Mouse (Mus musculus): Measurements from ENCODE around the gene Epb41l1. TPM values are rescaled to one million over a fixed set of nuclear protein-coding genes. Genes with fewer than 3 reads are reported as not detected.

The Epb41l1 gene
- polyA plus RNA-seq, 1 experiment: 4.9 TPM

DNA sequence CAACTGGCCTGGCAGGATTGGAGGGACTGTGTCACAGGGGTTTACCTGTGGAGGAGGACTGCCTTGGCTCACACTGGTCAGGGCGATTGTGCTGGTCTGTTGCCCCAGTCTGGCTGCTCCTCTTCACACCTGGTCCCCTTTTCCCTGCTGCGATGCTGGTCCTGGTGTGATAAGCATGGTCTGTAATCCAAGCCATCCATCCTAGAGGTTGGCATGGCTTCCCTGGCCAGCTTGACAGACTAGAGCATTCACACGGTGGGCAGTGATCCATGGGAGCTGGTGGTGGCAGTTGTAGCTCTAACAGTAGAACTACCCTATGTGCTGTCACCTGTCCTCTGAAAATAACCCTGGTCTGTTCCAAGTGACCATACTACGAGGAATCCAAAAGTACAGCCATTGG lies 43.7 kb downstream of the Epb41l1 start:
- WGBS: 93% methylated on average over 4 of the region's 4 CpGs
- H3K4me3 ChIP-seq (ENCODE audit: control insufficient read depth, insufficient read depth, low read length): no peak overlapping the region

DNA sequence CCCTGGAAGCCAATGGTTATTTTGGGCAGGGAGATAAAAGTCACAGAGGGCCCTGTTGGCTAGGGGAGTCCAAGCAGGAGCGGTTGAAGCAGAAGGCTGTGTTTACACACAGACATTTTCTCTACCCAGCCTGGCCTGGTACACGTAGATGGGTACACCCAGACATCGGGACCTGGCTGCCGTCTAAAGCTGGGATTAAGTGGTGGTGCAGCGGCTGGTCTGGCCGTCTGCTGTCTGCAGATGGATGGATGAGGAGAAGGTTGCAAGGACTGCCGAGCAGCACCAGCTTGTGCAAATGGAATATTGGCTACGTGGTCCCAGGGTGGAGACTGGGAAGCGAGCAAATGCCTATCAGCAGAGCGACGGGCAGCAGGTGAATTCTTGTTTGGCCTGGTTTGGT lies 46.8 kb downstream of the Epb41l1 start:
- H3K36me3 ChIP-seq (ENCODE audit: control insufficient read depth, insufficient read depth, low read length): no peaks in the 10 kb centered on the region
- DNase-seq: no peak
- no peak for TF ChIP-seq CTCF (IDR thresholded peaks at IDR 0.05; ENCODE audit: borderline replicate concordance, control insufficient read depth, extremely low read depth, insufficient read depth, low read length, poor library complexity)
- TF ChIP-seq POLR2A (IDR thresholded peaks at IDR 0.05; ENCODE audit: control insufficient read depth, extremely low read depth, insufficient read depth, low read length, poor library complexity): no peak
- 97% methylated on average over 11 of the region's 11 CpGs for WGBS
- no peaks in the 10 kb centered on the region for H3K27me3 ChIP-seq (ENCODE audit: control insufficient read depth, insufficient read depth, low read length)
- H3K4me3 ChIP-seq (ENCODE audit: control insufficient read depth, insufficient read depth, low read length): no peak overlapping the region
- H3K27ac ChIP-seq (ENCODE audit: control insufficient read depth, insufficient read depth, low read length): no peak overlapping the region
- peaks cover 7% of the 10 kb centered on the region for H3K4me1 ChIP-seq (replicated peaks; ENCODE audit: control insufficient read depth, insufficient read depth, low read length)

More for the DNA sequence above, 43.7 kb downstream of the Epb41l1 start:
- H3K36me3 ChIP-seq (ENCODE audit: control insufficient read depth, insufficient read depth, low read length): no peaks in the 10 kb centered on the region
- no peaks in the 10 kb centered on the region for H3K27me3 ChIP-seq (ENCODE audit: control insufficient read depth, insufficient read depth, low read length)
- no peak for DNase-seq
- H3K27ac ChIP-seq (ENCODE audit: control insufficient read depth, insufficient read depth, low read length): no peak overlapping the region
- peaks cover 7% of the 10 kb centered on the region for H3K4me1 ChIP-seq (replicated peaks; ENCODE audit: control insufficient read depth, insufficient read depth, low read length)
- no peak for TF ChIP-seq POLR2A (IDR thresholded peaks at IDR 0.05; ENCODE audit: control insufficient read depth, extremely low read depth, insufficient read depth, low read length, poor library complexity)
- TF ChIP-seq CTCF (IDR thresholded peaks at IDR 0.05; ENCODE audit: borderline replicate concordance, control insufficient read depth, extremely low read depth, insufficient read depth, low read length, poor library complexity): no peak

DNA sequence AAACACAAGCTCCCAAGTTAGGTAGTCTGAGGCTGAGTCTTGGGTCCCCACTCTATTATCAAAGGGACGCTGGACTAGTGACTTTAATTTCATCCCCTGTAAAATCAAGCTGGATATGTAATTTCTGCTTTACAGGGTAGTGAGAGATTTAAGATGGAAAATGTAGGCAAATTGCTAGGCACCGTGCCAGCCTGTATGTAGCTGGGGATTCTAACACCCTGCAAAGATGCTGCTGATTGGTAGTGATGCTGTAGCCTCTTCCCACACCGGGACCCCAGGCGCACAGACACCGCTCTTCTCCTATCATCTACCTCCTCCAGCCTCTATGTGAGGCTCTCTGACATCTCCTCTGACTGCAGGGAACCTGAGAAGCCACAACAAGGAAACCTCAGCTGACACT lies 48.2 kb downstream of the Epb41l1 start:
- Histone ChIP-seq H3K4me3 (ENCODE audit: control insufficient read depth, insufficient read depth, low read length) (no peak overlapping the region), H3K36me3 (ENCODE audit: control insufficient read depth, insufficient read depth, low read length) (no peaks in the 10 kb centered on the region), H3K27me3 (ENCODE audit: control insufficient read depth, insufficient read depth, low read length) (no peaks in the 10 kb centered on the region), H3K27ac (ENCODE audit: control insufficient read depth, insufficient read depth, low read length) (no peak overlapping the region), H3K4me1 (replicated peaks; ENCODE audit: control insufficient read depth, insufficient read depth, low read length) (peaks cover 7% of the 10 kb centered on the region)
- DNase-seq: no peak
- TF ChIP-seq CTCF (IDR thresholded peaks at IDR 0.05; ENCODE audit: borderline replicate concordance, control insufficient read depth, extremely low read depth, insufficient read depth, low read length, poor library complexity) (no peak), POLR2A (IDR thresholded peaks at IDR 0.05; ENCODE audit: control insufficient read depth, extremely low read depth, insufficient read depth, low read length, poor library complexity) (no peak)
- 93% methylated on average over 5 of the region's 5 CpGs for WGBS

DNA sequence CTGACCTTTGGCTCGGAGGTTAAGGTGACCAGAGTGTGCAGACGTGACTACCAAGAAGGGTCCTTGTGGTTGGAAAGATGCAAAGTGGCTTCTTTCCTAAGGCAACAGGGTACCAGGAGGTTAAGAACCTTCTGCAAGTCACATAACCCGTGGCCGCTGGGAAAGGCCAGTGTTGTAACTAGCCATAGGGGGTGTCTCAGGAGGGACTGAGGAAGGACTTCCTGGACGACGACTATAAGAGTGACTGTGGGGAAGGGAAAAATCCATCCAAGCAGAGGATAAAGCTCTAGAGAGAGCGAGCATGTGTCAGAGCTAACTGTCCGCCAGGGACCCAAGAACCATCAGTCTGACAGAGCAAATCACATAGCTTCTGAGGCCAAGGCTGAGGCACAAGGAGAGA lies 48.8 kb downstream of the Epb41l1 start:
- WGBS: 90% methylated on average over 8 of the region's 8 CpGs

DNA sequence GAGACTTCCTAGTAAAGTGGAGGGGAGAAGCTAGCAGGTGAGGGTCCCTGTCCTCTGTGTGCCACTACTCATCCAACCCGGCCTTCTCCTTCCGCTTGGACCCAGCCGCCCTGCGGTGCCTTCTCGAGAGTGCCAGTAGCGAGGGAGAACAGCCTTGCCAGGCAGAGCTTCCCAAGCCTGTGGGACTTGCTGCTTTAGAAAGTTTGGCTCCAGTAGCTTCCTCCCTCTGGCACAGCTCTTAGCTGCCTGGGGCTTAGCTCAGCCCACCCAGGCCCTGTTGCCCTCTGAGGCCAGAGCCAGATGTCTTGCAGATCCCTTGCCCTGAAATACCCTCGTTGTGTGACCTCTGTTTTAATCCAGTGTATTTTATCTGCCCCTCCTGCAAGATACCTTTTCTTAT lies 50.2 kb downstream of the Epb41l1 start:
- no peak for TF ChIP-seq CTCF (IDR thresholded peaks at IDR 0.05; ENCODE audit: borderline replicate concordance, control insufficient read depth, extremely low read depth, insufficient read depth, low read length, poor library complexity)
- no peak for TF ChIP-seq POLR2A (IDR thresholded peaks at IDR 0.05; ENCODE audit: control insufficient read depth, extremely low read depth, insufficient read depth, low read length, poor library complexity)
- Histone ChIP-seq H3K4me1 (replicated peaks; ENCODE audit: control insufficient read depth, insufficient read depth, low read length) (peaks cover 11% of the 10 kb centered on the region), H3K27me3 (ENCODE audit: control insufficient read depth, insufficient read depth, low read length) (peaks cover 4% of the 10 kb centered on the region), H3K4me3 (ENCODE audit: control insufficient read depth, insufficient read depth, low read length) (no peak overlapping the region), H3K36me3 (ENCODE audit: control insufficient read depth, insufficient read depth, low read length) (no peaks in the 10 kb centered on the region), H3K27ac (ENCODE audit: control insufficient read depth, insufficient read depth, low read length) (no peak overlapping the region)
- DNase-seq: no peak
- WGBS: 96% methylated on average over 7 of the region's 7 CpGs

More for the DNA sequence above, 48.8 kb downstream of the Epb41l1 start:
- Histone ChIP-seq H3K4me1 (replicated peaks; ENCODE audit: control insufficient read depth, insufficient read depth, low read length) (peaks cover 7% of the 10 kb centered on the region), H3K36me3 (ENCODE audit: control insufficient read depth, insufficient read depth, low read length) (no peaks in the 10 kb centered on the region), H3K4me3 (ENCODE audit: control insufficient read depth, insufficient read depth, low read length) (no peak overlapping the region), H3K27ac (ENCODE audit: control insufficient read depth, insufficient read depth, low read length) (no peak overlapping the region), H3K27me3 (ENCODE audit: control insufficient read depth, insufficient read depth, low read length) (no peaks in the 10 kb centered on the region)
- no peak for DNase-seq
- no peak for TF ChIP-seq CTCF (IDR thresholded peaks at IDR 0.05; ENCODE audit: borderline replicate concordance, control insufficient read depth, extremely low read depth, insufficient read depth, low read length, poor library complexity)
- TF ChIP-seq POLR2A (IDR thresholded peaks at IDR 0.05; ENCODE audit: control insufficient read depth, extremely low read depth, insufficient read depth, low read length, poor library complexity): no peak

DNA sequence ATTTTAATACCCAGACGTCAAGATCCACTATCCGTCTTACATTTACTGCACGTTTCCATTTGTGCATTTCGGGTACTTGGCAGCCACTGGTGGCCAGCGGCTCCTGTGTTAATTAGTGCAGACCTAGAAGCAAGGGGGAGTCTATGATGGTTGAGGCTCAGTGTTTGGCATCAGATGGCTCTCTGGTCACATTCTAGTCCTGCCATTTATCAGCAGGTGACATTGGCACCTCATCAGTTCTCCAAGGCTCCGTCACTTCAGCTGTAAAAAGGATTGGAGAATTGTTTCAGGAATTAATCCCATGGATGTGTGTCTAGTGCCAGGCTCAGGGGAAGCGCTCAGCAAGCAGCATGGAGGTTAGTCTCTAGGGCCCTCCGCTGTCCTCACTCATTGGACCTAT lies 51.6 kb downstream of the Epb41l1 start:
- Histone ChIP-seq H3K27ac (ENCODE audit: control insufficient read depth, insufficient read depth, low read length) (no peak overlapping the region), H3K27me3 (ENCODE audit: control insufficient read depth, insufficient read depth, low read length) (peaks cover 9% of the 10 kb centered on the region)
- 97% methylated on average over 8 of the region's 8 CpGs for WGBS

DNA sequence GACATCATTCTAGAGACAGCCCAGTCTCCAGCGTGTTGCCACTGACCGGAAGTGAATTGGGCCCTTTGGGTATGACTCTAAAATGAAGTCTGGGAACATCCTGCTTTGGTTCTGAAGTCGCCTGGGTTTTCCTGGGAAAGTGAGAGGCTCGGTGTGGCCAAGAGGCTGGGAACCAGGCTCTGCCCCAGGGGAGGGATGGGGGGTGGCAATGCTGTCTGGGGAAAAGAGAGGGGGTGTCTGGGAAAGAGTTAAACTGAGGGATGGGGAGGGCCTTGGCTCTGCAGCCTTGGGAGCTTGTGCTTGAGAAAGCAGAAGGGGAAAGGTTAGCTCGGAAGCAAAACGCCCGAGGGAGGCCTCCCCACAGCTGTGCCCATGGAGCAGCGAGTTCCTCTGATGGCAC lies 53.0 kb downstream of the Epb41l1 start:
- DNase-seq: no peak
- 0 out of 2 replicates have a peak, but pooled peaks cover 7% of the 10 kb centered on the region for H3K4me1 ChIP-seq (replicated peaks; ENCODE audit: control insufficient read depth, insufficient read depth, low read length)
- peaks cover 9% of the 10 kb centered on the region for H3K27me3 ChIP-seq (ENCODE audit: control insufficient read depth, insufficient read depth, low read length)
- WGBS: 89% methylated on average over 8 of the region's 8 CpGs
- H3K27ac ChIP-seq (ENCODE audit: control insufficient read depth, insufficient read depth, low read length): no peak overlapping the region
- H3K4me3 ChIP-seq (ENCODE audit: control insufficient read depth, insufficient read depth, low read length): no peak overlapping the region
- TF ChIP-seq CTCF (IDR thresholded peaks at IDR 0.05; ENCODE audit: borderline replicate concordance, control insufficient read depth, extremely low read depth, insufficient read depth, low read length, poor library complexity): no peak
- no peak for TF ChIP-seq POLR2A (IDR thresholded peaks at IDR 0.05; ENCODE audit: control insufficient read depth, extremely low read depth, insufficient read depth, low read length, poor library complexity)
- H3K36me3 ChIP-seq (ENCODE audit: control insufficient read depth, insufficient read depth, low read length): no peaks in the 10 kb centered on the region

More for the DNA sequence above, 51.6 kb downstream of the Epb41l1 start:
- no peak for DNase-seq
- Histone ChIP-seq H3K4me1 (replicated peaks; ENCODE audit: control insufficient read depth, insufficient read depth, low read length) (0 out of 2 replicates have a peak, but pooled peaks cover 7% of the 10 kb centered on the region), H3K4me3 (ENCODE audit: control insufficient read depth, insufficient read depth, low read length) (no peak overlapping the region), H3K36me3 (ENCODE audit: control insufficient read depth, insufficient read depth, low read length) (no peaks in the 10 kb centered on the region)
- TF ChIP-seq CTCF (IDR thresholded peaks at IDR 0.05; ENCODE audit: borderline replicate concordance, control insufficient read depth, extremely low read depth, insufficient read depth, low read length, poor library complexity) (no peak), POLR2A (IDR thresholded peaks at IDR 0.05; ENCODE audit: control insufficient read depth, extremely low read depth, insufficient read depth, low read length, poor library complexity) (no peak)
